Mouse (Mus musculus): ENCODE results near the gene Scamp2. TPM values are rescaled to one million over a fixed set of nuclear protein-coding genes. Genes with fewer than 3 reads are reported as not detected.

The Scamp2 gene
- polyA plus RNA-seq, 2 experiments = 13.9 to 21.1 TPM

- Histone ChIP-seq H3K4me1 (replicated peaks; ENCODE audit: control insufficient read depth in 2 of 2, insufficient read depth in 2 of 2, low read length in 1 of 2) (peaks cover 6 to 8% of the 10 kb centered on the region in 2 experiments; a peak in 3 of 4 replicates), H3K9me3 (ENCODE audit: control insufficient read depth, low read length) (no peaks in the 10 kb centered on the region), H3K4me2 (ENCODE audit: low read depth) (no peak overlapping the region), H3K36me3 (replicated peaks; ENCODE audit: control insufficient read depth, insufficient read depth, low read depth) (peaks cover 14% of the 10 kb centered on the region), H3K4me3 (ENCODE audit: insufficient read depth in 1 of 2, low read depth in 2 of 2, low read length in 2 of 2) (no peak overlapping the region), H3K9ac (replicated peaks) (no peak overlapping the region), H3K27ac (no peak overlapping the region), H3K27me3 (ENCODE audit: control insufficient read depth, insufficient read depth, low read length) (no peaks in the 10 kb centered on the region)
- DNase-seq (ENCODE audit: low read depth in 3 of 3, low spot score in 3 of 3) (no peak), ATAC-seq (ENCODE audit: insufficient read depth) (no peak)
- WGBS (ENCODE audit: insufficient replicate concordance) = 77% methylated on average over 2 of the region's 2 CpGs
- no peak for TF ChIP-seq EP300 (IDR thresholded peaks at IDR 0.05; ENCODE audit: low read depth)
- TF ChIP-seq CTCF (IDR thresholded peaks at IDR 0.05; ENCODE audit: low read depth) = no peak
Observed at GRCm38 (mm10) chr9:57539550-57539949, 21.2 kb upstream of the Scamp2 start.

GRCm38 (mm10) chr9:57541312-57541711, 19.4 kb upstream of the Scamp2 start:
- no peaks in the 10 kb centered on the region for H3K9me3 ChIP-seq (ENCODE audit: control insufficient read depth, low read length)
- no peaks in the 10 kb centered on the region for H3K27me3 ChIP-seq (ENCODE audit: control insufficient read depth, insufficient read depth, low read length)
- ATAC-seq (ENCODE audit: insufficient read depth) (no peak), DNase-seq (ENCODE audit: low read depth in 3 of 3, low spot score in 3 of 3) (no peak)
- H3K36me3 ChIP-seq (replicated peaks; ENCODE audit: control insufficient read depth, insufficient read depth, low read depth) = peaks cover 14% of the 10 kb centered on the region
- H3K4me2 ChIP-seq (ENCODE audit: low read depth) = no peak overlapping the region
- no peak overlapping the region for H3K9ac ChIP-seq (replicated peaks)
- 11% methylated on average over 1 of the region's 1 CpGs for WGBS (ENCODE audit: insufficient replicate concordance)
- H3K4me3 ChIP-seq (ENCODE audit: insufficient read depth in 1 of 2, low read depth in 2 of 2, low read length in 2 of 2) = no peak overlapping the region
- H3K27ac ChIP-seq = no peak overlapping the region
- H3K4me1 ChIP-seq (replicated peaks; ENCODE audit: control insufficient read depth in 2 of 2, insufficient read depth in 2 of 2, low read length in 1 of 2) = peaks cover 6 to 8% of the 10 kb centered on the region in 2 experiments; a peak in 3 of 4 replicates
- peak; percentile 76 for TF ChIP-seq CTCF (IDR thresholded peaks at IDR 0.05; ENCODE audit: low read depth)
- TF ChIP-seq EP300 (IDR thresholded peaks at IDR 0.05; ENCODE audit: low read depth) = no peak

- Histone ChIP-seq H3K36me3 (replicated peaks; ENCODE audit: control insufficient read depth, insufficient read depth, low read depth) (peaks cover 14% of the 10 kb centered on the region), H3K9ac (replicated peaks) (no peak overlapping the region), H3K9me3 (ENCODE audit: control insufficient read depth, low read length) (no peaks in the 10 kb centered on the region), H3K27me3 (ENCODE audit: control insufficient read depth, insufficient read depth, low read length) (no peaks in the 10 kb centered on the region), H3K27ac (no peak overlapping the region), H3K4me1 (replicated peaks; ENCODE audit: control insufficient read depth in 2 of 2, insufficient read depth in 2 of 2, low read length in 1 of 2) (peaks cover 4 to 10% of the 10 kb centered on the region in 2 experiments), H3K4me3 (ENCODE audit: insufficient read depth in 1 of 2, low read depth in 2 of 2, low read length in 2 of 2) (no peak overlapping the region), H3K4me2 (ENCODE audit: low read depth) (no peak overlapping the region)
- no peak for TF ChIP-seq EP300 (IDR thresholded peaks at IDR 0.05; ENCODE audit: low read depth)
- no peak for TF ChIP-seq CTCF (IDR thresholded peaks at IDR 0.05; ENCODE audit: low read depth)
- DNase-seq (ENCODE audit: low read depth in 3 of 3, low spot score in 3 of 3) = no peak
- no peak for ATAC-seq (ENCODE audit: insufficient read depth)
- WGBS (ENCODE audit: insufficient replicate concordance) = 67% methylated on average over 3 of the region's 3 CpGs
Observed at GRCm38 (mm10) chr9:57543951-57544350, 16.8 kb upstream of the Scamp2 start.

- H3K9me3 ChIP-seq (ENCODE audit: control insufficient read depth, low read length) = no peaks in the 10 kb centered on the region
- TF ChIP-seq EP300 (IDR thresholded peaks at IDR 0.05; ENCODE audit: low read depth) (no peak), CTCF (IDR thresholded peaks at IDR 0.05; ENCODE audit: low read depth) (no peak)
- peaks cover 4 to 17% of the 10 kb centered on the region in 2 experiments for H3K4me1 ChIP-seq (replicated peaks; ENCODE audit: control insufficient read depth in 2 of 2, insufficient read depth in 2 of 2, low read length in 1 of 2)
- peaks cover 4% of the 10 kb centered on the region for H3K36me3 ChIP-seq (replicated peaks; ENCODE audit: control insufficient read depth, insufficient read depth, low read depth)
- H3K9ac ChIP-seq (replicated peaks) = 0 out of 2 replicates have a peak overlapping the region, but pooled peaks have one; percentile 1
- DNase-seq (ENCODE audit: low read depth in 3 of 3, low spot score in 3 of 3) (peak in 1 of 3 experiments; percentile 31), ATAC-seq (ENCODE audit: insufficient read depth) (no peak)
- 16% methylated on average over 5 of the region's 5 CpGs for WGBS (ENCODE audit: insufficient replicate concordance)
- H3K27me3 ChIP-seq (ENCODE audit: control insufficient read depth, insufficient read depth, low read length) = no peaks in the 10 kb centered on the region
- H3K4me3 ChIP-seq (ENCODE audit: insufficient read depth in 1 of 2, low read depth in 2 of 2, low read length in 2 of 2) = no peak overlapping the region
- H3K27ac ChIP-seq = no peak overlapping the region
- peak overlapping the region; percentile 1; the same call in 1 of the 2 replicates for H3K4me2 ChIP-seq (ENCODE audit: low read depth)
Observed at GRCm38 (mm10) chr9:57547287-57547686, 13.5 kb upstream of the Scamp2 start.

- no peak overlapping the region for H3K27ac ChIP-seq
- WGBS (ENCODE audit: insufficient replicate concordance) = 72% methylated on average over 11 of the region's 11 CpGs
- peak overlapping the region; percentile 1; the same call in 1 of the 2 replicates for H3K4me2 ChIP-seq (ENCODE audit: low read depth)
Observed at GRCm38 (mm10) chr9:57547869-57548268, 12.9 kb upstream of the Scamp2 start.

More at GRCm38 (mm10) chr9:57547869-57548268, 12.9 kb upstream of the Scamp2 start:
- Histone ChIP-seq H3K36me3 (replicated peaks; ENCODE audit: control insufficient read depth, insufficient read depth, low read depth) (no peaks in the 10 kb centered on the region; the same call in 1 of the 2 replicates), H3K9me3 (ENCODE audit: control insufficient read depth, low read length) (no peaks in the 10 kb centered on the region), H3K4me1 (replicated peaks; ENCODE audit: control insufficient read depth in 2 of 2, insufficient read depth in 2 of 2, low read length in 1 of 2) (peaks cover 4 to 17% of the 10 kb centered on the region in 2 experiments), H3K9ac (replicated peaks) (no peak overlapping the region), H3K4me3 (ENCODE audit: insufficient read depth in 1 of 2, low read depth in 2 of 2, low read length in 2 of 2) (no peak overlapping the region), H3K27me3 (ENCODE audit: control insufficient read depth, insufficient read depth, low read length) (no peaks in the 10 kb centered on the region)
- DNase-seq (ENCODE audit: low read depth in 3 of 3, low spot score in 3 of 3) (no peak), ATAC-seq (ENCODE audit: insufficient read depth) (no peak)
- TF ChIP-seq EP300 (IDR thresholded peaks at IDR 0.05; ENCODE audit: low read depth) (no peak), CTCF (IDR thresholded peaks at IDR 0.05; ENCODE audit: low read depth) (no peak)

Data from liver, embryonic 14.5 days (tissue).